Mouse (Mus musculus) MEL (cell line): Measurements from ENCODE around the gene Nr5a1. TPM values are rescaled to one million over a fixed set of nuclear protein-coding genes. Genes with fewer than 3 reads are reported as not detected.

ENCODE experiments used
- DNase-seq: peaks from one replicate; pipeline ENCODE4 v3.0.0; 2011; ENCODE audit warnings: low read depth, low spot score
- H3K27ac ChIP-seq: 2 replicates; pipeline ENCODE4 v1.5.1; 2012; ENCODE audit warnings: low read depth, mild to moderate bottlenecking, control low read depth, low read length, moderate library complexity; ENCODE audit not compliant: control insufficient read depth
- H3K27me3 ChIP-seq, 2 experiments: fragments of 150-350 bp in 1 of 2; sonication (generic) in 1 of 2; 2 replicates each; pipeline ENCODE4 v1.6.1; 2012; ENCODE audit warnings: low read length in 2 of 2, mild to moderate bottlenecking in 2 of 2, improper control_type of control experiment in 1 of 2, moderate library complexity in 1 of 2; ENCODE audit not compliant: insufficient read depth in 2 of 2, control insufficient read depth in 1 of 2
- H3K36me3 ChIP-seq, 2 experiments: 2 replicates each; pipeline ENCODE4 v1.6.1; 2012 to 2014; ENCODE audit warnings: low read length in 2 of 2, improper control_type of control experiment in 1 of 2, inconsistent platforms in 1 of 2, mild to moderate bottlenecking in 1 of 2; ENCODE audit not compliant: insufficient read depth in 2 of 2, control insufficient read depth in 1 of 2
- H3K4me1 ChIP-seq, 2 experiments: fragments of 150-350 bp in 1 of 2; sonication (generic) in 1 of 2; 2 replicates each; pipeline ENCODE4 v1.6.1; 2012; ENCODE audit warnings: low read length in 2 of 2, improper control_type of control experiment in 1 of 2, mild to moderate bottlenecking in 1 of 2; ENCODE audit not compliant: insufficient read depth in 2 of 2, control insufficient read depth in 1 of 2
- H3K4me3 ChIP-seq, 2 experiments: fragments of 150-350 bp in 1 of 2; sonication (generic) in 1 of 2; 2 replicates each; pipeline ENCODE4 v1.5.1; 2012; ENCODE audit warnings: low read depth in 2 of 2, low read length in 2 of 2, mild to moderate bottlenecking in 2 of 2, moderate library complexity in 2 of 2, control low read depth in 1 of 2, improper control_type of control experiment in 1 of 2; ENCODE audit not compliant: control insufficient read depth in 1 of 2, insufficient read depth in 1 of 2
- H3K79me2 ChIP-seq: 2 replicates; pipeline ENCODE4 v1.6.1; 2012; ENCODE audit warnings: mild to moderate bottlenecking, low read length, moderate library complexity; ENCODE audit not compliant: control insufficient read depth, poor library complexity, insufficient read depth
- H3K9ac ChIP-seq: 2 replicates; pipeline ENCODE4 v1.6.1; 2012; ENCODE audit warnings: low read depth, mild to moderate bottlenecking, control low read depth, low read length, moderate library complexity; ENCODE audit not compliant: control insufficient read depth, poor library complexity, severe bottlenecking
- H3K9me3 ChIP-seq: fragments of 150-350 bp; sonication (generic); replicated peaks from 2 replicates; pipeline ENCODE4 v1.6.1; 2012; ENCODE audit warnings: mild to moderate bottlenecking, low read length, improper control_type of control experiment, moderate library complexity; ENCODE audit not compliant: insufficient read depth
- CHD2 ChIP-seq: IDR thresholded peaks from 2 replicates; pipeline ENCODE4 v1.6.1; 2011; ENCODE audit warnings: low read length, improper control_type of control experiment
- CTCF ChIP-seq, 3 experiments: IDR thresholded peaks in 2 of 3; conservative IDR thresholded peaks in 1 of 3; 2 replicates each; pipeline ENCODE4 v1.5.1; 2011 to 2012; ENCODE audit warnings: low read length in 3 of 3, low read depth in 2 of 3, mild to moderate bottlenecking in 2 of 3, improper control_type of control experiment in 1 of 3, inconsistent platforms in 1 of 3, mixed read lengths in 1 of 3, moderate library complexity in 1 of 3; ENCODE audit not compliant: control insufficient read depth in 1 of 3, insufficient read depth in 1 of 3, poor library complexity in 1 of 3, severe bottlenecking in 1 of 3
- E2F4 ChIP-seq: IDR thresholded peaks from 2 replicates; pipeline ENCODE4 v1.6.1; 2011; ENCODE audit warnings: low read depth, low read length, improper control_type of control experiment, borderline replicate concordance
- JUND ChIP-seq: IDR thresholded peaks from 2 replicates; pipeline ENCODE4 v1.6.1; 2011; ENCODE audit warnings: low read depth, mild to moderate bottlenecking, improper control_type of control experiment, low read length
- MAFK ChIP-seq: IDR thresholded peaks from 2 replicates; pipeline ENCODE4 v1.6.1; 2011; ENCODE audit warnings: low read depth, mild to moderate bottlenecking, low read length, improper control_type of control experiment, borderline replicate concordance
- MEF2A ChIP-seq: IDR thresholded peaks from 2 replicates; pipeline ENCODE4 v1.6.1; 2014; ENCODE audit warnings: low read depth, mild to moderate bottlenecking, inconsistent platforms, low read length, improper control_type of control experiment; ENCODE audit not compliant: poor library complexity, insufficient replicate concordance, severe bottlenecking; ENCODE audit errors: extremely low read depth
- MYC ChIP-seq: IDR thresholded peaks from 2 replicates; pipeline ENCODE4 v1.6.1; 2011; ENCODE audit warnings: low read depth, mild to moderate bottlenecking, low read length, improper control_type of control experiment, moderate library complexity
- POLR2A ChIP-seq, 2 experiments: IDR thresholded peaks; 2 replicates each; pipeline ENCODE4 v1.6.1; 2011 to 2012; ENCODE audit warnings: low read length in 2 of 2, mild to moderate bottlenecking in 2 of 2, control low read depth in 1 of 2, improper control_type of control experiment in 1 of 2, low read depth in 1 of 2, moderate library complexity in 1 of 2; ENCODE audit not compliant: control insufficient read depth in 1 of 2, insufficient read depth in 1 of 2, poor library complexity in 1 of 2
- POLR2AphosphoS5 ChIP-seq: IDR thresholded peaks from 2 replicates; pipeline ENCODE4 v1.6.1; 2012; ENCODE audit warnings: low read depth, borderline replicate concordance, mild to moderate bottlenecking, inconsistent platforms, low read length, moderate library complexity, mixed read lengths
- RAD21 ChIP-seq: IDR thresholded peaks from 2 replicates; pipeline ENCODE4 v1.6.1; 2011; ENCODE audit warnings: mild to moderate bottlenecking, low read depth, low read length, improper control_type of control experiment
- RCOR1 ChIP-seq: IDR thresholded peaks from 2 replicates; pipeline ENCODE4 v1.6.1; 2012; ENCODE audit warnings: low read depth, mild to moderate bottlenecking, inconsistent platforms, low read length, improper control_type of control experiment
- SMC3 ChIP-seq: IDR thresholded peaks from 2 replicates; pipeline ENCODE4 v1.6.1; 2011; ENCODE audit warnings: low read depth, low read length, improper control_type of control experiment
- TAL1 ChIP-seq: IDR thresholded peaks from 2 replicates; pipeline ENCODE4 v1.6.1; 2012; ENCODE audit warnings: mild to moderate bottlenecking, inconsistent platforms, low read length, moderate library complexity, mixed read lengths
- TBP ChIP-seq: IDR thresholded peaks from 2 replicates; pipeline ENCODE4 v1.8.0; 2011; ENCODE audit warnings: low read depth, low read length, improper control_type of control experiment
- UBTF ChIP-seq: IDR thresholded peaks from 2 replicates; pipeline ENCODE4 v1.6.1; 2012; ENCODE audit warnings: low read depth, mild to moderate bottlenecking, inconsistent platforms, low read length, improper control_type of control experiment, moderate library complexity, borderline replicate concordance; ENCODE audit not compliant: insufficient read depth
- USF2 ChIP-seq, 2 experiments: IDR thresholded peaks; 2 replicates each; pipeline ENCODE4 v1.6.1; 2011 to 2012; ENCODE audit warnings: improper control_type of control experiment in 2 of 2, low read length in 2 of 2, borderline replicate concordance in 1 of 2, inconsistent platforms in 1 of 2, low read depth in 1 of 2, mild to moderate bottlenecking in 1 of 2; ENCODE audit not compliant: insufficient read depth in 1 of 2
- ZC3H11A ChIP-seq: IDR thresholded peaks from 2 replicates; pipeline ENCODE4 v1.6.1; 2012; ENCODE audit warnings: low read depth, mild to moderate bottlenecking, inconsistent platforms, low read length, improper control_type of control experiment
- polyA plus RNA-seq, 2 experiments: library from polyadenylated mRNA; stranded (reverse) in 1 of 2; unstranded in 1 of 2; fragments of >175 nt in 1 of 2; fragments of >200 nt in 1 of 2; gene quantifications; 2 replicates each; pipeline versions ENCODE4 v1.2.1 to v1.2.4; 2012; ENCODE audit warnings: low replicate concordance in 2 of 2, low read depth in 1 of 2; ENCODE audit not compliant: insufficient read length in 2 of 2, insufficient read depth in 1 of 2, missing spikeins in 1 of 2
- total RNA-seq: library from RNA; depleted of rRNA; stranded (reverse); fragments of 300-350 nt; gene quantifications from 2 replicates; pipeline ENCODE4 v1.2.3, GENCODE M21; 2012

The Nr5a1 gene
- total and polyA plus RNA-seq, 3 experiments = not detected

GRCm38 (mm10) chr2:38672496-38672895 lies 41.8 kb downstream of the Nr5a1 start:
- 0 out of 4 replicates have a peak, but pooled peaks cover 0 to 1% of the 10 kb centered on the region in 2 experiments for H3K27me3 ChIP-seq
- H3K9me3 ChIP-seq = no peaks in the 10 kb centered on the region
- no peak overlapping the region for H3K27ac ChIP-seq
- no peak for DNase-seq
- no peaks in the 10 kb centered on the region for H3K4me1 ChIP-seq
- no peaks in the 10 kb centered on the region for H3K79me2 ChIP-seq
- H3K9ac ChIP-seq = no peak overlapping the region
- H3K36me3 ChIP-seq = no peaks in the 10 kb centered on the region
- no peak overlapping the region for H3K4me3 ChIP-seq
- TF ChIP-seq MEF2A = no peak
- no peak for TF ChIP-seq MYC
- no peak for TF ChIP-seq USF2 (IDR thresholded peaks at IDR 0.05; ENCODE audit: borderline replicate concordance in 1 of 2, insufficient read depth in 1 of 2, low read depth in 1 of 2, low read length in 2 of 2)
- TF ChIP-seq UBTF = no peak
- no peak for TF ChIP-seq E2F4
- no peak for TF ChIP-seq TAL1
- TF ChIP-seq CHD2 = no peak
- TF ChIP-seq TBP = no peak
- no peak for TF ChIP-seq MAFK
- no peak for TF ChIP-seq POLR2A (IDR thresholded peaks at IDR 0.05; ENCODE audit: control insufficient read depth in 1 of 2, insufficient read depth in 1 of 2, low read depth in 1 of 2, low read length in 2 of 2, poor library complexity in 1 of 2)
- no peak for TF ChIP-seq JUND

GRCm38 (mm10) chr2:38668802-38669580 lies 45.4 kb downstream of the Nr5a1 start:
- Histone ChIP-seq H3K79me2 (no peaks in the 10 kb centered on the region), H3K9me3 (no peaks in the 10 kb centered on the region), H3K27ac (no peak overlapping the region), H3K36me3 (no peaks in the 10 kb centered on the region), H3K9ac (no peak overlapping the region), H3K4me1 (no peaks in the 10 kb centered on the region), H3K27me3 (0 out of 4 replicates have a peak, but pooled peaks cover 0 to 1% of the 10 kb centered on the region in 2 experiments), H3K4me3 (peak overlapping the region in 1 of 2 experiments; percentile 31; a peak in 1 of 4 replicates)
- DNase-seq = peak; percentile 66
- TF ChIP-seq CTCF (IDR thresholded peaks at IDR 0.05 in 2 of 3, conservative IDR thresholded peaks at IDR 0.05 in 1 of 3; ENCODE audit: control insufficient read depth in 1 of 3, insufficient read depth in 1 of 3, low read depth in 2 of 3, low read length in 3 of 3, poor library complexity in 1 of 3, severe bottlenecking in 1 of 3) = peak in 1 of 3 experiments; percentile 8; a peak in 1 of 6 replicates
- TF ChIP-seq RCOR1 = no peak

- no peaks in the 10 kb centered on the region for H3K9me3 ChIP-seq
- H3K27ac ChIP-seq = no peak overlapping the region
- H3K27me3 ChIP-seq = no peaks in the 10 kb centered on the region; a peak in 1 of 4 replicates
- no peaks in the 10 kb centered on the region for H3K79me2 ChIP-seq
- H3K4me3 ChIP-seq = no peak overlapping the region
- H3K4me1 ChIP-seq = peaks cover 0 to 3% of the 10 kb centered on the region in 2 experiments; a peak in 3 of 4 replicates
- peak; percentile 66 for DNase-seq
- no peak overlapping the region for H3K9ac ChIP-seq
- peaks cover 0 to 6% of the 10 kb centered on the region in 2 experiments; a peak in 2 of 4 replicates for H3K36me3 ChIP-seq
- TF ChIP-seq CTCF (IDR thresholded peaks at IDR 0.05 in 2 of 3, conservative IDR thresholded peaks at IDR 0.05 in 1 of 3; ENCODE audit: control insufficient read depth in 1 of 3, insufficient read depth in 1 of 3, low read depth in 2 of 3, low read length in 3 of 3, poor library complexity in 1 of 3, severe bottlenecking in 1 of 3) (peak; percentile 43 to 67 (median 61)), ZC3H11A (peak; percentile 60), RAD21 (peak; percentile 71), POLR2AphosphoS5 (no peak), SMC3 (peak; percentile 71)
These were observed 52.9 kb downstream of the Nr5a1 start for GRCm38 (mm10) chr2:38661398-38661797.
